Mouse (Mus musculus) ovary, postnatal 36 days (tissue): Measurements from ENCODE around the gene Mybpc2.

Source experiments
- DNase-seq: peaks from one replicate; pipeline ENCODE4 v3.0.0; 2022; ENCODE audit warnings: low spot score, mixed read lengths

Gene Mybpc2

DNA sequence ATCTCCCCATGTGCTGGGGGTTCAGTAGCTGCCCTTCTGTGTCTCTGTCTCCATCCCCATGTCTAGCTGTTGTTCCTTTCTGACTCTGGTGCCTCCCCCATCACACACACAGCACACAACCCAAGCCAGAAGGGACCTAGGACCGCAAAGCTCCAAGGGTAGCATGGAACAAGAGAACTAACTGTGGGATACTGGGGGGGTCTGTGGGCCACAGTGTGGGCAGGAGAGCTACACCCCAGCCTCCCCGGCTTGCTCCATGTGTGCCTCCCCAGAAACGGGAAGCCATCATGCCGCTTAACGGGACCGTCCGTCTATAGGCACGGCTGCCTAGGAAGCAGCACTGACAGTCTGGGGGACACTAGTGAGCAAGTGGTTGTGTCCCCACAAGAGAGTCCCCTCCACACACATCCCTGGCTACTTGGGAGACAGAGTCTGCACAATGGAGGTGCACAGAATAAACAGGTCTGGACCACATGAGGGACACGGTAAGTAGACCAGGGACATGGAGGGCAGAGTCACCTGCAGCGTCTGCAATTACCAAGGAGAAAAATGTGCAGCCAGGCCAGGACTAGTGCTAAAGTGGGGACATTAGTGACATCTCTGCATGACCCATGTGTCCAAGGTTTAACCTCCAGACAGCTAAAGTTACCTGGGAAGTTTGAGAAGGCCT is 60.8 kb downstream of the Mybpc2 start:
- DNase-seq = no peak

DNA sequence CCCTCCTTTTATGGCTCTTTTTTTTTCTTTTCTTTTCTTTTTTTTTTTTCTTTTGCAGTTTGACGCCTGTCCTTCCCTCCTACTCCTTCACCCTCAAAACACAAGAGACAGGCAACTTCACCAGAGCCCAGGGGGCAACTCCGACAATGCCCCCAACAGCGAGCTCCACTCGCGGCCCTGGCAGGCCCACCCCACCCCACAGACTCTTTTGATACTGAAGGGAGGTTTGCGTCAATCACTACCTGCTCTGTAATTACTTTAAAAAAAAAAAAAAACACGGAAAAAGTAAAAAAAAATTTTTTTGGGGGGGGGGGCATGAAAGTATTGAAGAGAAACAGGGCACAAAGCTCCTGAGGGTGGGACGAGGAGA is 61.4 kb downstream of the Mybpc2 start:
- DNase-seq = no peak

DNA sequence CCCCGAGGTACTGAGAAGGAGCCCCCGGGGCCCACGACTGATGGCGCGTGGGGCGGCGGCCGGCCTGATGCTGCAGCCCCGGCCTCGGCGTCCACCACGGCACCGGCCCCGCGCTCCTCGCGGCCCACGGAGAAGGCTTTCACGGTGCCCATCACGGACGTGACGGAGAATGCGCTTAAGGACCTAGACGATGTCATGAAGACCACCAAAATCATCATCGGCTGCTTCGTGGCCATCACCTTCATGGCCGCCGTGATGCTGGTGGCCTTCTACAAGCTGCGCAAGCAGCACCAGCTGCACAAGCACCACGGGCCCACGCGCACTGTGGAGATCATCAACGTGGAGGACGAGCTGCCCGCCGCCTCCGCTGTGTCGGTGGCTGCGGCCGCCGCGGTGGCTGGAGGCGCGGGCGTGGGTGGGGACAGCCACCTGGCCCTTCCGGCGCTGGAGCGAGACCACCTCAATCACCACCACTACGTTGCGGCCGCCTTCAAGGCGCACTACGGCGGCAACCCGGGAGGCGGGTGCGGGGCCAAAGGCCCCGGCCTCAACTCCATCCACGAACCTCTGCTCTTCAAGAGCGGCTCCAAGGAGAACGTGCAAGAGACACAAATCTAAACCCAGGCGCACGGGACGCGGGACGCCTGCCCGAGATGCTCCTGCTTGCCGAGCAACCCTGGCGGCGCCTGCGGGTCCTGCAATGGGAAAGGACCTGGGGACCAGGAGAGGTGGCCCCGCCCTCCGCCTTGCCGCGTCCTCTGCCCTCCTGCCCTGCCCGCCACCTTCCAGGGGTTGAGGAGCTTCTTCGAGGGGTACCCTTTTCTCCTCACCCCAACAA is 62.0 kb downstream of the Mybpc2 start:
- no peak for DNase-seq

DNA sequence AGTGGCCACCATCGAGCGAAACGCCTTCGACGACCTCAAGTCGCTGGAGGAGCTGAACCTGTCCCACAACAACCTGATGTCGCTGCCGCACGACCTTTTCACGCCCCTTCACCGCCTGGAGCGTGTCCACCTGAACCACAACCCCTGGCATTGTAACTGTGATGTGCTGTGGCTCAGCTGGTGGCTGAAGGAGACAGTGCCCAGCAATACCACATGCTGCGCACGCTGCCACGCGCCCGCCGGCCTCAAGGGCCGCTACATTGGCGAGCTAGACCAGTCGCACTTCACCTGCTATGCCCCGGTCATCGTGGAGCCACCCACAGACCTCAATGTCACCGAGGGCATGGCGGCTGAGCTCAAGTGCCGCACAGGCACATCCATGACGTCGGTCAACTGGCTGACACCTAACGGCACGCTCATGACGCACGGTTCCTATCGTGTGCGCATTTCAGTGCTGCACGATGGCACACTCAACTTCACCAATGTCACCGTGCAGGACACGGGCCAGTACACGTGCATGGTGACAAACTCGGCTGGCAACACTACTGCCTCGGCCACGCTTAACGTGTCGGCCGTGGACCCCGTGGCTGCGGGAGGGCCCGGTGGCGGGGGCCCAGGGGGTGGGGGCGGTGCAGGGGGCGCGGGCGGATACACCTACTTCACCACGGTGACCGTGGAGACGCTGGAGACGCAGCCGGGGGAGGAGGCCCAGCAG is 62.8 kb downstream of the Mybpc2 start:
- no peak for DNase-seq

- no peak for DNase-seq
Measured at GRCm38 (mm10) chr7:44460767-44461502, 63.5 kb downstream of the Mybpc2 start.

DNA sequence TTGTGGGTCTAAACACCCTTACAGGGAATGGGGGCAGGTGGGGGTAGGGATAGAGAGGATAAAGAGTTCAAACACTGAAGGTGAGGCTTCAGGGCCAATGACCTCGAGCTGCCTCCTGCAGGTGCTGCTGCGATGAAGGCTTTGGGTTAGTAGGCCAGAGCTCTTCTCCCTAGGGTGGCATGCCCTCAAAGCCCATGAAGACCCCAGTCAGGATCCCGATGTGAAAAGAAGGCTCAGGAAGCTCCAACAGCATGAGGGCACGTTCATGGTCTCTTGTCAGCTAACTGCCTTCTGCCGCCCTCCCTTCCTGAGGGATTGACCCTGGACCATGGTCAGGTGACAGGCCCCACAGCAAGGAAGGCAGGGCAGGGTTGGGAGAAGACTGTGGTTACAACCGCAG is 64.4 kb downstream of the Mybpc2 start:
- no peak for DNase-seq

DNA sequence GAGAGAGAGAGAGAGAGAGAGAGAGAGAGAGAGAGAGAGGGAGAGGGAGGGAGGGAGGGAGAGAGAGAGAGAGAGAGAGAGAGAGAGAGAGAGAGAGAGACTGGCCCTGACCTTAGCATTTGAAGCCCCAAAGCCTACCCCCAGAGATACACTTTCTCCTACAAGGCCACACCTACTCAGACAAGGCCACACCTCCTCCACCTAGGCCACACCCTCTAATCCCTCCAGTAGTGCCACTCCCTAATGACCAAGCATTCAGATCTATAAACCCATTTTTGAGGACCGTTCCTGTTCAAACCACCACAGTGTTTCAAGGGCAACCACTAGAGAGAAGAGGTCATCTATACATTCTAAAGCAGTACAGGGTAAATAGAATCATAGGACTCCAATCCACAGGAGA is 68.2 kb downstream of the Mybpc2 start:
- DNase-seq = no peak

- no peak for DNase-seq
Measured at GRCm38 (mm10) chr7:44453256-44453655, 71.2 kb downstream of the Mybpc2 start.
